Mouse (Mus musculus) forebrain, postnatal 0 days (tissue): ENCODE measurements around the gene Dtwd1. TPM values are rescaled to one million over a fixed set of nuclear protein-coding genes. Genes with fewer than 3 reads are reported as not detected.

ENCODE experiments used
- ATAC-seq: fragments of 200-750 bp; cut with Nextera tagmentation; 2 replicates; pipeline ENCODE4 v1.8.0; 2017; ENCODE audit warnings: mild to moderate bottlenecking, moderate library complexity
- DNase-seq: peaks from one replicate; pipeline ENCODE4 v3.0.0-alpha.2; 2015
- H3K27ac ChIP-seq: fragments of 300-500 bp; sonication (generic); 2 replicates; pipeline ENCODE4 v1.5.1; 2014; ENCODE audit warnings: low read depth, mild to moderate bottlenecking, antibody characterized with exemption, low read length, moderate library complexity, mixed read lengths
- H3K27me3 ChIP-seq: fragments of 300-500 bp; sonication (generic); 2 replicates; pipeline ENCODE4 v1.6.1; 2014; ENCODE audit warnings: mild to moderate bottlenecking, low read length, mixed read lengths; ENCODE audit not compliant: insufficient read depth
- H3K36me3 ChIP-seq: fragments of 300-500 bp; sonication (generic); 2 replicates; pipeline ENCODE4 v1.6.1; 2014; ENCODE audit warnings: mild to moderate bottlenecking, moderate library complexity; ENCODE audit not compliant: insufficient read depth
- H3K4me1 ChIP-seq: fragments of 300-500 bp; sonication (generic); 2 replicates; pipeline ENCODE4 v1.6.1; 2014; ENCODE audit warnings: antibody characterized with exemption; ENCODE audit not compliant: insufficient read depth
- H3K4me2 ChIP-seq: fragments of 300-500 bp; sonication (generic); 2 replicates; pipeline ENCODE4 v1.6.1; 2014; ENCODE audit warnings: low read depth, mild to moderate bottlenecking, moderate library complexity
- H3K4me3 ChIP-seq: fragments of 300-500 bp; sonication (generic); 2 replicates; pipeline ENCODE4 v1.5.1; 2014; ENCODE audit warnings: low read depth, low read length, mixed read lengths
- H3K9ac ChIP-seq: fragments of 300-500 bp; sonication (generic); 2 replicates; pipeline ENCODE4 v1.6.1; 2014; ENCODE audit warnings: mild to moderate bottlenecking
- H3K9me3 ChIP-seq: fragments of 300-500 bp; sonication (generic); 2 replicates; pipeline ENCODE4 v1.6.1; 2016; ENCODE audit warnings: low read length
- CTCF ChIP-seq: sonication (generic); IDR thresholded peaks from 2 replicates; pipeline ENCODE4 v1.5.1; 2016; ENCODE audit warnings: antibody characterized with exemption, control low read depth, low read depth
- WGBS: fragments of 180-500 bp; shearing (Covaris S2); extraction: QIAGEN DNeasy Blood & Tissue Kit; methylation state at CpG from one replicate; pipeline ENCODE4 v1.1.7; 2014; 5-methylcytosine and 5-hydroxymethylcytosine counted together
- polyA plus RNA-seq: library from polyadenylated mRNA; unstranded; fragments of >200 nt; fragmentation: Nextera tagmentation; extraction: Ambion mirVana; gene quantifications from 2 replicates; pipeline ENCODE4 v1.2.1, GENCODE M21; 2015
- total RNA-seq: library from RNA; depleted of rRNA; stranded (reverse); fragments of >200 nt; gene quantifications from 2 replicates; pipeline ENCODE4 v1.2.3, GENCODE M21; 2014; rRNA removed

Gene Dtwd1
- 9.6 and 12.2 TPM in 2 replicates for total RNA-seq
- 19.8 and 21.7 TPM in 2 replicates for polyA plus RNA-seq

DNA sequence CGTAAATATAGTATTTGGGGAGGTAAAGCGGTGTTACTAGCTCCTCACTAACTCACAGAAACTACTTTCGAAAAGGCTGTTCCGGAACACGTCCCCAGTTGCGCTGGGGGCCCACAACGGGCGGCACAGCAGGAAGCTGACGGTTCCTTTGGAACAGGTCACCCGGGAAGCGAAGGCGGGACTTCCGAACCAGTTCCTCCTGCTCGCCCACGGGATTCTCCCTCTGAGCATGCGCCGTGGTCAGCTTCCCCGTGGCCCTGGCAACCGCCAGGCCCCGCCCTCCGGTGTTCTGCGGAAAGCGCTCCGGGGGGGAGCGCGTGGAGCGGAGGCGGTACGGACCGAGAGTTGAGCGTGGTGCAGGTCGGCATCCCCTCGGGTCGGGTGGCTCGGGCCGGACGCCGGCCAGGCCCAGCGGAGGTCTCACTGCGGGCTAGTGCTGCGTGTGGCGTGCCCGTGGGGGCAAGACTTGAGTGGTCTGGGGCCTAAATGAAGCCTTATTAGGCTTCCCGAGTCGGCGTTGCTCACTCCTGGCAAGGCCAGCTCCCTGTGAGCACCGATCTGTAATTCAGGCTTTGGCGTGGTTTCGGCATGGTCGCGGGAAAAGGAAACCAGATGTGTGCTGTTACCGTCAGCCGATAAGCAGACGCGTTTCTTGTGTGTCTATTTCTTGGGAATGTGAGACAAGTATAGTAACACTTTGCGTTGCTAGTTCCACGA is at the start of gene Dtwd1, which contains the start of gene Fam227b:
Gene Dtwd1, plus strand, starts transcription at position 287 of the 717 bp plus-strand sequence.
Gene Fam227b, minus strand, starts transcription at position 150 of the 717 bp plus-strand sequence.
- peak within 1 kb of the TSS; percentile 82 for H3K27ac ChIP-seq
- no peaks in the 10 kb centered on the region for H3K36me3 ChIP-seq
- H3K4me3 ChIP-seq: peak within 1 kb of the TSS; percentile 83
- WGBS: under 1% methylated on average over 57 of the region's 57 CpGs
- DNase-seq (peak; percentile 99), ATAC-seq (peak; percentile 99)
- H3K4me1 ChIP-seq: peaks cover 5% of the 10 kb centered on the region; the same call in 1 of the 2 replicates
- no peaks in the 10 kb centered on the region for H3K27me3 ChIP-seq
- H3K9me3 ChIP-seq: no peaks in the 10 kb centered on the region
- peak within 1 kb of the TSS; percentile 52 for H3K4me2 ChIP-seq
- TF ChIP-seq CTCF: no peak
- H3K9ac ChIP-seq: peak within 1 kb of the TSS; percentile 80

DNA sequence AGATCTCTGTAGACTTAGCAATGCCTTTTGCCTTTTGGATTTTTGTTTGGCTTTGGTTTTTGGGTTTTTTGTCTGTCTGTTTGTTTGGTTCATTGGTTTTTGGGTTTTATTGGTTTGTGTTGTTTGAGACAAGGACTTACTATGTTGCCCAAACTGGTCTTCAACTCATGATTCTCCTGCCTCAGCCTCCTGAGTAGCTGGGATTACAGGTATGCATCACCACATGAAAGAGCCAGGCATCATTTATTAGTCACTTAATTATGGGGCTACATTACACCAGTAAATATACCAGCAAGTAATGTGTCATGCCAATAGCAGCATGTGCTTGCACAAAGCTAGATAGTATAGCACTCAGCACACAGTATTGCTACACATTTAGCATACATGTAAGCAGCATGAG is 4.2 kb upstream of the Dtwd1 start:
- Histone ChIP-seq H3K4me3 (no peak overlapping the region), H3K27ac (no peak overlapping the region), H3K27me3 (no peaks in the 10 kb centered on the region), H3K9me3 (no peaks in the 10 kb centered on the region), H3K9ac (no peak overlapping the region), H3K4me2 (no peak overlapping the region), H3K36me3 (no peaks in the 10 kb centered on the region), H3K4me1 (peaks cover 1% of the 10 kb centered on the region; the same call in 1 of the 2 replicates)
- ATAC-seq (no peak), DNase-seq (no peak)
- no peak for TF ChIP-seq CTCF

DNA sequence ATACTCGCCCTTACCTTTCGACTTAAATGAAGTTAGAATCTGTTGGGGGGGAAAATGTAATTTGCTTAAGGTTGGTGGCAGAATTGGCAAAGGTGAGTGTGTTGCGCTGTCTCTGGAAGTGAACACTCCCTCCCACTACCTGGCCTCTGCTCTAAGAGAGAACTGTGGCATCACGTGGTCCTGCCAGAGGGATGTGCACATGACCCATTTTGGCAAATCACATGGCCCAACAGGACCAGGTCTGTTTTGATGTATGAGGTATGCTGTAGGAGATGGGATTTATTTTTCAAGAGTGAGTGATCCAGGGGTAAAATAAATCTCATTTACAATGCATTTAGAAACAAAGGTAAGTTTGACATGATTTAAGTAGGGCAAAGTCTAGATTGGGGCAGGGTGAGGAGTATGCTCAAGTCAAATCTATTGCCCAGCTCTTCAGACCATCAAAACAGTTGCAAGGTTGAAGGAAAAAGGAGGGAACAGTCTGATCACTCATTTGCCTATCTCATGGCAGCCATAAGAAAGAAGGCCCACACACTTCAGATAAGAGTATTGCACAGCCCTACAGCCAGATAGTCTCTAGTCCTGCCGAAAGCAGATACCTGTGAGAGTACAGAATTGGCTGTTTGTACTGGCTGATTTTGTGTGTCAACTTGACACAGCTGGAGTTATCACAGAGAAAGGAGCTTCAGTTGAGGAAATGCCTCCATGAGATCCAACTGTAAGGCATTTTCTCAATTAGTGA is 13.5 kb downstream of the Dtwd1 start:
- no peaks in the 10 kb centered on the region for H3K9me3 ChIP-seq
- TF ChIP-seq CTCF: no peak
- H3K9ac ChIP-seq: no peak overlapping the region
- 97% methylated on average over 5 of the region's 5 CpGs for WGBS
- H3K4me1 ChIP-seq: no peaks in the 10 kb centered on the region
- H3K36me3 ChIP-seq: peaks cover 25% of the 10 kb centered on the region
- no peaks in the 10 kb centered on the region for H3K27me3 ChIP-seq
- ATAC-seq (no peak), DNase-seq (no peak)
- H3K27ac ChIP-seq: no peak overlapping the region
- no peak overlapping the region for H3K4me2 ChIP-seq
- H3K4me3 ChIP-seq: no peak overlapping the region

DNA sequence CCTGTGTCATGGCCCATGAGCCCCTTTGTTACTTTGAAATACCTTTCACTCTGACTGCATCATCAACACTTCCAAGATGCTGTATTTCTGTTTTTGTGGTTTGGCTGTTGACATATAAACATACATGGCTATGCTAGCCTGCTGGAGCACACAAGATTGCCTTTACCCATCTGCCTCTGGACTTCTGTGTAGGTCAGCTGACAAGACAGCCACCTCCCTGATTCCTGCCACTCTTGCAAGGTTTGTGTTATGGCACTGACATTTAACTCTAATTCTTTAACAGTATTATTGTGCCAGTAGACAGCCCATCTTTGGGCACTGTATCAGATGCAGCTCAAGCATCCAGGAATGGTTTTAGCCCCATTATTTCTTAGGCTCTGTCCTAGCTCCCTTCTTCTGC is 14.4 kb downstream of the Dtwd1 start:
- peaks cover 19% of the 10 kb centered on the region for H3K36me3 ChIP-seq
- no peaks in the 10 kb centered on the region for H3K27me3 ChIP-seq
- DNase-seq (no peak), ATAC-seq (no peak)
- H3K9me3 ChIP-seq: no peaks in the 10 kb centered on the region
- H3K4me1 ChIP-seq: no peaks in the 10 kb centered on the region
- no peak overlapping the region for H3K27ac ChIP-seq
- no peak overlapping the region for H3K4me2 ChIP-seq
- no peak overlapping the region for H3K4me3 ChIP-seq
- H3K9ac ChIP-seq: no peak overlapping the region
- TF ChIP-seq CTCF: no peak

DNA sequence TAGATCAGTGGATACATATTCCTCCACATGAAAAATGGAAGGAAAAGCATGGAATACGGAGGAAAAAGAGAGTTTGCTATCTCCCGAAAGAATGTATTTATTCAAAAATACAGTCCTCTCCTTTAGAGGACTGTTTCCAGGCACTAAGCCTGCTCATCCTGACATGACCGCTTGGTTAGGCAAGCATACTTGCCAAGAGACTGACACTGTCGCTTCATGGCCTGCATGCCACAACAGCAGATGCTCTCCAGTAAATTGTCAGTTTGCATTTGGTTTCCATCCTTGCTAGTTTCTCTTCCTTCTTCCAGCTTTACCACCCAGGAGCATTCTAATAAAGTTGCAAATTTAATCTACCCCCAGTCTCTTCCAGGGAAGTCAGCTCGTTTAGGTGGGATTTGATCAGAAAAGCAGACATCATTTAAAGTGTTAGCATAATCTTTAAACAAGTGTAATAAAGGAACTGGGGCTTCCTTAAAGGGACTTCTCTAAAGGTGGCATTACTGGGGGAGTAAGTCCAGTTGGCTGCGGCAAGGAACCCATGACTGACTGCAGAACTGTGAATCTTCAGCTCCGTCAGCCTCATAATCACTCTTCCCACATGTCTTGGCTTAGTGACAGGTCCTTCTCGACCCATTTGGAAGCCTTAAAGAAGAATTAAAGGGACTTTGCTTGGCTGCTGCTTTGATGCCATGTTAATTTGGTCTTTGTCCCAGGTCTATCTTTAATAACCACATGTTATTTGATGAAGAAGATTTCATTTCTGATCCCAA is 15.1 kb downstream of the Dtwd1 start:
- H3K27ac ChIP-seq: no peak overlapping the region
- H3K9me3 ChIP-seq: no peaks in the 10 kb centered on the region
- no peak overlapping the region for H3K4me2 ChIP-seq
- H3K9ac ChIP-seq: no peak overlapping the region
- peaks cover 13% of the 10 kb centered on the region for H3K36me3 ChIP-seq
- H3K27me3 ChIP-seq: no peaks in the 10 kb centered on the region
- H3K4me3 ChIP-seq: no peak overlapping the region
- WGBS: 75% methylated on average over 8 of the region's 8 CpGs
- no peak for TF ChIP-seq CTCF
- no peaks in the 10 kb centered on the region for H3K4me1 ChIP-seq
- no peak for DNase-seq
- no peak for ATAC-seq

DNA sequence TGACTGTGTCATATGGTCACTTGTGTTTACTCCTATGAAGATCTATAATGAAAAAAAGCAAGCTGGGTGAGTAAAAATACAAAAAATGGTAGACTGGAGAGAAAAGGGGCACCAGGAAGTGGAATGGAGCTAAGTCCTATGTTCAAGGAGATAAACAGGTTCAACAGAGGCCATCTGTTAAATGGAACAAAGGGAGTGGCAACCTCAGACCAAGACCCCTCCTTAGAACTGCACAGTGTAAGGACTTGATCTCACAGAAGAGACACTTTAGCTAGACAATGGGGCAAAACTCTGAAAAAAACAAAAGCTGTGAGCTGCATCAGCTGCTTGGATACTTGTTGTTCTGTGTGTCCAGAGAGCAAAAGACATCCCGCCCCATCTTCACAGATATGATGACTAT is 19.5 kb downstream of the Dtwd1 start:
- no peaks in the 10 kb centered on the region for H3K4me1 ChIP-seq
- ATAC-seq (no peak), DNase-seq (no peak)
- no peak for TF ChIP-seq CTCF
- H3K27me3 ChIP-seq: no peaks in the 10 kb centered on the region
- H3K27ac ChIP-seq: no peak overlapping the region
- no peaks in the 10 kb centered on the region for H3K36me3 ChIP-seq
- 100% methylated on average over 1 of the region's 1 CpGs for WGBS
- no peak overlapping the region for H3K9ac ChIP-seq
- H3K4me3 ChIP-seq: no peak overlapping the region
- H3K9me3 ChIP-seq: no peaks in the 10 kb centered on the region
- H3K4me2 ChIP-seq: no peak overlapping the region
